11 mouse cellular contexts compared by ENCODE assay signal in genomic region chr3:52535411-52536021, GRCm38 (mm10).
A peak's percentile ranks its signal among the peaks of the same experiment; 100 is the strongest.
DNase-seq lines count a peak whose midpoint lies in the region; ATAC-seq and TF ChIP-seq lines count a peak whose summit lies in the region.
"Had no signal": no experiment of that assay in that cellular context is flagged by ENCODE, and none has a peak within 500 bp of the region (broad histone marks: within the 10 kb centered on the region; RNA-seq: fewer than 3 reads in every experiment).

No protein-coding gene starts in this region.

- H3K4me1 ChIP-seq in intestine, embryonic 15.5 days (replicated peaks) = 0 out of 2 replicates have a peak, but pooled peaks cover 4% of the 10 kb centered on the region
- H3K4me1 ChIP-seq in intestine, postnatal 0 days (replicated peaks; ENCODE audit: control insufficient read depth, insufficient read depth, low read length) = no peaks in the 10 kb centered on the region
- peaks cover 10% of the 10 kb centered on the region; the same call in 1 of the 2 replicates for H3K4me1 ChIP-seq in limb, embryonic 11.5 days (ENCODE audit: control insufficient read depth, insufficient read depth, low read length)
- no peaks in the 10 kb centered on the region for H3K4me1 ChIP-seq in stomach, postnatal 0 days (replicated peaks; ENCODE audit: control insufficient read depth, insufficient read depth)

- no peak overlapping the region for H3K27ac ChIP-seq in intestine, embryonic 15.5 days
- H3K27ac ChIP-seq in intestine, postnatal 0 days (ENCODE audit: low read depth, low read length) = no peak overlapping the region
- no peak overlapping the region for H3K27ac ChIP-seq in limb, embryonic 11.5 days (replicated peaks; ENCODE audit: low read depth, low read length)
- H3K27ac ChIP-seq in stomach, postnatal 0 days (replicated peaks) = no peak overlapping the region

- ATAC-seq in intestine, embryonic 15.5 days = peak; percentile 46
- no peak for ATAC-seq in intestine, postnatal 0 days
- peak; percentile 54; the same call in 1 of the 2 replicates for ATAC-seq in limb, embryonic 11.5 days (ENCODE audit: insufficient number of reproducible peaks, low FRiP score, low TSS enrichment, low read depth)
- peak; percentile 47; the same call in 1 of the 2 replicates for ATAC-seq in stomach, postnatal 0 days (ENCODE audit: low FRiP score, low TSS enrichment)
- ATAC-seq: inflammation-experienced regulatory T-cells, adult 6 months had no signal

- no peak for TF ChIP-seq EP300 in stomach, postnatal 0 days (optimal IDR thresholded peaks at IDR 0.05)

- 52% methylated on average over 7 of the region's 7 CpGs for WGBS in intestine, embryonic 15.5 days
- 54% methylated on average over 7 of the region's 7 CpGs for WGBS in intestine, postnatal 0 days
- WGBS in limb, embryonic 11.5 days = 22% methylated on average over 7 of the region's 7 CpGs
- WGBS in stomach, postnatal 0 days = 42% methylated on average over 7 of the region's 7 CpGs

- no peak overlapping the region for H3K9ac ChIP-seq in intestine, embryonic 15.5 days
- H3K9ac ChIP-seq in intestine, postnatal 0 days (ENCODE audit: low read depth, low read length) = no peak overlapping the region
- H3K9ac ChIP-seq in limb, embryonic 11.5 days (ENCODE audit: low read length) = no peak overlapping the region
- no peak overlapping the region for H3K9ac ChIP-seq in stomach, postnatal 0 days (ENCODE audit: low read length)

- no peaks in the 10 kb centered on the region for H3K27me3 ChIP-seq in intestine, embryonic 15.5 days (replicated peaks)
- no peaks in the 10 kb centered on the region for H3K27me3 ChIP-seq in intestine, postnatal 0 days (replicated peaks; ENCODE audit: control insufficient read depth, insufficient read depth, low read length)
- no peaks in the 10 kb centered on the region for H3K27me3 ChIP-seq in limb, embryonic 11.5 days (ENCODE audit: control insufficient read depth, insufficient read depth, low read length)
- no peaks in the 10 kb centered on the region for H3K27me3 ChIP-seq in stomach, postnatal 0 days (ENCODE audit: control insufficient read depth, insufficient read depth, low read length)

- H3K4me3 ChIP-seq in intestine, embryonic 15.5 days (replicated peaks) = no peak overlapping the region
- H3K4me3 ChIP-seq in intestine, postnatal 0 days (ENCODE audit: low read depth, low read length) = no peak overlapping the region
- no peak overlapping the region for H3K4me3 ChIP-seq in limb, embryonic 11.5 days (ENCODE audit: low read depth, low read length)
- H3K4me3 ChIP-seq in stomach, postnatal 0 days (ENCODE audit: low read depth, low read length) = no peak overlapping the region

- no peaks in the 10 kb centered on the region for H3K36me3 ChIP-seq in intestine, embryonic 15.5 days
- no peaks in the 10 kb centered on the region for H3K36me3 ChIP-seq in intestine, postnatal 0 days (ENCODE audit: control insufficient read depth, insufficient read depth)
- no peaks in the 10 kb centered on the region for H3K36me3 ChIP-seq in limb, embryonic 11.5 days (ENCODE audit: control insufficient read depth, insufficient read depth, low read length)
- H3K36me3 ChIP-seq in stomach, postnatal 0 days (ENCODE audit: control insufficient read depth, insufficient read depth, low read length) = no peaks in the 10 kb centered on the region

- peak; percentile 20 for DNase-seq in thymus, postnatal 14 days
- DNase-seq in thymus, postnatal 10 days (ENCODE audit: low spot score in 2 of 2) = no peak
- peak; percentile 35 for DNase-seq in limb, embryonic 11.5 days (ENCODE audit: low spot score)
- no peak for DNase-seq in stomach, postnatal 0 days (ENCODE audit: low spot score)
- no peak for DNase-seq in cerebellum, postnatal 36 days
- DNase-seq in ovary, postnatal 36 days (ENCODE audit: low spot score) = no peak
- DNase-seq: adrenal gland, postnatal 36 days; right cerebral cortex, postnatal 4 days had no signal

- H3K9me3 ChIP-seq in intestine, embryonic 15.5 days = no peaks in the 10 kb centered on the region
- no peaks in the 10 kb centered on the region for H3K9me3 ChIP-seq in intestine, postnatal 0 days (ENCODE audit: control insufficient read depth)
- no peaks in the 10 kb centered on the region for H3K9me3 ChIP-seq in limb, embryonic 11.5 days (ENCODE audit: control insufficient read depth, low read length)
- H3K9me3 ChIP-seq in stomach, postnatal 0 days (ENCODE audit: control insufficient read depth, low read length) = no peaks in the 10 kb centered on the region

- TF ChIP-seq CTCF in intestine, postnatal 0 days (IDR thresholded peaks at IDR 0.05; ENCODE audit: low read depth) = no peak
- TF ChIP-seq CTCF in stomach, postnatal 0 days (IDR thresholded peaks at IDR 0.05; ENCODE audit: low read depth) = no peak

- H3K4me2 ChIP-seq in intestine, embryonic 15.5 days (replicated peaks) = no peak overlapping the region
- no peak overlapping the region for H3K4me2 ChIP-seq in intestine, postnatal 0 days (replicated peaks; ENCODE audit: low read depth)
- H3K4me2 ChIP-seq in limb, embryonic 11.5 days (ENCODE audit: low read depth, severe bottlenecking) = no peak overlapping the region
- H3K4me2 ChIP-seq in stomach, postnatal 0 days (replicated peaks; ENCODE audit: low read depth) = no peak overlapping the region

Comparison
In these comparisons a context has a peak if more than half of its experiments do, and no peak if none do; other contexts are left out.
1. DNase-seq: peak in thymus, postnatal 14 days (single experiment) and limb, embryonic 11.5 days (single experiment); none in thymus, postnatal 10 days (0 of 2), stomach, postnatal 0 days (single experiment), cerebellum, postnatal 36 days (0 of 2) and ovary, postnatal 36 days (single experiment).